Mouse (Mus musculus) cerebellum, adult 2 months (tissue): ENCODE results near the gene Phip. TPM values are rescaled to one million over a fixed set of nuclear protein-coding genes. Genes with fewer than 3 reads are reported as not detected.

Source experiments
- DNase-seq, 2 experiments: peaks; one replicate each; pipeline ENCODE4 v3.0.0; 2021
- H3K27ac ChIP-seq: fragments of 200-500 bp; 2 replicates; pipeline ENCODE4 v1.5.1; 2012; ENCODE audit warnings: low read length, control low read depth, inconsistent platforms; ENCODE audit not compliant: insufficient read depth
- H3K27me3 ChIP-seq: fragments of 200-500 bp; 2 replicates; pipeline ENCODE4 v1.6.1; 2012; ENCODE audit warnings: inconsistent platforms, mild to moderate bottlenecking, low read length, moderate library complexity; ENCODE audit not compliant: control insufficient read depth, insufficient read depth
- H3K4me1 ChIP-seq: fragments of 200-500 bp; 2 replicates; pipeline ENCODE4 v1.6.1; 2011; ENCODE audit warnings: low read length; ENCODE audit not compliant: control insufficient read depth, insufficient read depth
- H3K4me3 ChIP-seq: fragments of 200-500 bp; replicated peaks from 2 replicates; pipeline ENCODE3; 2011; ENCODE audit warnings: mild to moderate bottlenecking, low read depth, low read length, control low read depth; ENCODE audit not compliant: insufficient read depth
- CTCF ChIP-seq: fragments of 200-500 bp; IDR thresholded peaks from 2 replicates; pipeline ENCODE4 v1.5.1; 2011; ENCODE audit warnings: low read depth, mild to moderate bottlenecking, control low read depth, low read length, moderate library complexity, borderline replicate concordance; ENCODE audit not compliant: insufficient read depth
- POLR2A ChIP-seq: fragments of 200-500 bp; IDR thresholded peaks from 2 replicates; pipeline ENCODE4 v1.6.1; 2011; ENCODE audit warnings: low read length, control low read depth, borderline replicate concordance; ENCODE audit not compliant: insufficient read depth
- WGBS: fragments of 180-500 bp; shearing (Covaris S2); methylation state at CpG from one replicate; pipeline ENCODE4 v1.1.7; 2018; 5-methylcytosine and 5-hydroxymethylcytosine counted together
- polyA plus RNA-seq: library from polyadenylated mRNA; depleted of rRNA; stranded (reverse); fragments of >200 nt; gene quantifications from 2 replicates; pipeline ENCODE4 v1.2.3, GENCODE M21; 2012

The Phip gene
- polyA plus RNA-seq, 1 experiment, result 18.3 TPM

DNA sequence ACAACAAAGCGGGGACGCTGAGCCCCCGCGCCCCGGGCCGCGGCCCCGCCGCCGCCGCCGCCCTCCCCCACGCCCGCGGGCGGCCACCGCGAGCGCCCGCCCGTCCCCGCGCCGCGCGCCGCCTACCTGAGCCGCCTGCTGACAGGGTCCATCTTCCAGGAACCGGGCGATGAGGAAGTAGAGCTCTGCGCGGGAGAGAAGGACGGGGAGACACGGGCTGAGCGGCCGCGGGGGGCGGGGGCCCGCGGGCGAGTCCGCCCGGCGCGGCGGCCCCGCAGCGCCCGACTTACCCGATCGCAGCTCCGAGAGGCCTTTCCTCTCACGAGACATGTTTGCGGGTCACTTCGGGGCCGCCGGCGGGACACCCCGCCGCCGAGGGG, 364 bp downstream of the Phip start:
- no peaks in the 10 kb centered on the region for H3K27me3 ChIP-seq
- H3K27ac ChIP-seq, result peak overlapping the region; percentile 92
- WGBS, result 1% methylated on average over 46 of the region's 61 CpGs
- H3K4me1 ChIP-seq, result no peaks in the 10 kb centered on the region; the same call in 1 of the 2 replicates
- TF ChIP-seq POLR2A (no peak), CTCF (no peak)
- DNase-seq, result no peak
- peak overlapping the region; percentile 88 for H3K4me3 ChIP-seq

GRCm38 (mm10) chr9:82974187-82974861, 992 bp downstream of the Phip start:
- TF ChIP-seq POLR2A (no peak; the same call in 1 of the 2 replicates), CTCF (no peak)
- no peaks in the 10 kb centered on the region for H3K27me3 ChIP-seq
- peak; percentile 86 to 89 for DNase-seq
- no peak overlapping the region for H3K27ac ChIP-seq
- H3K4me1 ChIP-seq, result no peaks in the 10 kb centered on the region; the same call in 1 of the 2 replicates
- WGBS, result 1% methylated on average over 71 of the region's 75 CpGs
- peak overlapping the region; percentile 75 for H3K4me3 ChIP-seq

- 3% methylated on average over 8 of the region's 8 CpGs for WGBS
- peak; percentile 16 to 23 for DNase-seq
- no peak overlapping the region; the same call in 1 of the 2 replicates for H3K27ac ChIP-seq
- TF ChIP-seq CTCF, result no peak
- TF ChIP-seq POLR2A, result no peak
- H3K4me3 ChIP-seq, result peak overlapping the region; percentile 75
- no peaks in the 10 kb centered on the region for H3K27me3 ChIP-seq
- no peaks in the 10 kb centered on the region; the same call in 1 of the 2 replicates for H3K4me1 ChIP-seq
Observed at GRCm38 (mm10) chr9:82973321-82973892, 1.9 kb downstream of the Phip start.

DNA sequence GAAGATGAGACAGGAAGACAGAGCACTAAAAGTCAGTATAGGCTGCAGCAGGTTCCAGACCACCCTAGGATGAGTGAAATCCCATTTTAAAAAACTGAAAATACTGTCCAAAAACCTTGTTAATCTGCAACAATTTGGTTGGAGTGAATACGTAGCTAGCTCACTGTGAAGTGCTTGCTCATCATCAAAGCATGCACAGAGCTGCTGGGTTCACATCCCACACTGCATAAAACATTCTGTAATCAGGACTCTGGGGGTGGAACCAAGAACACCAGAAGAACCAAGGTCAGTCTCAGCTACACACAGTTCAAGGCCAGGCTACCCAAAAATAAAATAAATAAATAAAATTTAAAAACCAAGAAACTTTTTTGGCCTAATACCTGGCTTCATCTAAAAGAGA, 3.9 kb downstream of the Phip start:
- WGBS, result 32% methylated on average over 1 of the region's 1 CpGs
- TF ChIP-seq CTCF (no peak), POLR2A (no peak)
- H3K4me1 ChIP-seq, result peaks cover 4% of the 10 kb centered on the region; the same call in 1 of the 2 replicates
- peak in 1 of 2 experiments; percentile 12 for DNase-seq
- no peak overlapping the region for H3K4me3 ChIP-seq
- no peak overlapping the region for H3K27ac ChIP-seq
- H3K27me3 ChIP-seq, result no peaks in the 10 kb centered on the region

DNA sequence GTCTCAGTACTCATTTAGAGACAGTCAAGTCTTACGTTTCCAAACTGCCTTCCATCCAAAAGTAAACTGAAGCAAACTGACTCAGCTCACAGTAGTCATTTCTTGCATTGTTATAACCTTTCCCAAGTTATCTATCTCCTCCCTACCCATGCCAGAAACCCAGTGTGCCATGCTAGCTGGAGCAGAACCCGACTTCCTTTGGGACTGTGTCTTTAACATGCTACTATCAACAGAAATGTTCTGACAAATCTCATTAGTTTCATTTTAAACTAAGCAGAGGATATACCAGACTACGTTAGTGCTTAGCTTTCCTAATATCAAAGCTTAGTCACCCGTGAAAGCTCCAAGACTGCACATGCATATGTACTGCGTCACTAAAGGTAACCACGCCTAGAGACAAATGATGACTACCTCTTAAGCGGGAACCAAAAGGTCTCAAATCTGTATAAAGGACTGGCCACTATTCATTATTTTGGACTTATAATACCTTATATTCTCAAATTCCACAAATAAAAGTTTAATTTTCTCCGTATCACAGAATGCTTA, 8.2 kb downstream of the Phip start:
- no peak for TF ChIP-seq CTCF
- no peak for TF ChIP-seq POLR2A
- H3K27ac ChIP-seq, result no peak overlapping the region
- 58% methylated on average over 8 of the region's 8 CpGs for WGBS
- H3K4me1 ChIP-seq, result peaks cover 4% of the 10 kb centered on the region; the same call in 1 of the 2 replicates
- H3K4me3 ChIP-seq, result no peak overlapping the region
- peak in 1 of 2 experiments; percentile 33 for DNase-seq
- H3K27me3 ChIP-seq, result no peaks in the 10 kb centered on the region

- Histone ChIP-seq H3K4me3 (no peak overlapping the region), H3K27me3 (no peaks in the 10 kb centered on the region), H3K27ac (no peak overlapping the region), H3K4me1 (peaks cover 4% of the 10 kb centered on the region; the same call in 1 of the 2 replicates)
- no peak for DNase-seq
- WGBS, result 90% methylated on average over 4 of the region's 4 CpGs
- TF ChIP-seq CTCF, result no peak
- no peak for TF ChIP-seq POLR2A
Observed at GRCm38 (mm10) chr9:82963981-82964380, 11.3 kb downstream of the Phip start.

DNA sequence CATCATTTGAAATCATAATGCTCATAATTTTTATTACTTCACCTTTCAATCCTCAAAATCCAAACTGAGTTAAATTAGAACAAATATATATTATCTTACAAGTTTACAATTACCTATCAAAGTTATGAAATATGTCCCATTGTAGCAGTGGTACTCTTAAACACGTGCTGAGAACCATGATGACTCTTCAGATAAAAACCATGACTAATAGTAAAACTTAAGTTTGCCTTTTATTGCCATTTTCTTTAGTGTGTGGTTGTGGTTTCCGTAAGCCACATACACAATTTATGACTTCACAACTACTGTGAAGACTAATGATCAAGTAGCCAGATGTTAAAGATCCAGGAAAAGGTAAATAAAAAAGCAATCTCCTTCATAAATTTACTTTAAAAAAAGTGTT, 14.0 kb downstream of the Phip start:
- H3K4me1 ChIP-seq, result no peaks in the 10 kb centered on the region
- WGBS, result 86% methylated on average over 2 of the region's 2 CpGs
- H3K27me3 ChIP-seq, result no peaks in the 10 kb centered on the region
- no peak for TF ChIP-seq CTCF
- no peak for TF ChIP-seq POLR2A
- H3K27ac ChIP-seq, result no peak overlapping the region
- no peak overlapping the region for H3K4me3 ChIP-seq
- DNase-seq, result no peak
